Mouse (Mus musculus) embryonic facial prominence, embryonic 14.5 days (tissue): ENCODE results near the gene Bace2. TPM values are rescaled to one million over a fixed set of nuclear protein-coding genes. Genes with fewer than 3 reads are reported as not detected.

ENCODE experiments used
- ATAC-seq: fragments of 200-750 bp; cut with Nextera tagmentation; 2 replicates; pipeline ENCODE4 v1.8.0; 2017; ENCODE audit warnings: low read depth, moderate number of reproducible peaks, moderate TSS enrichment
- DNase-seq: peaks from one replicate; pipeline ENCODE4 v3.0.0-alpha.2; 2015; ENCODE audit warnings: low spot score
- H3K27ac ChIP-seq: fragments of 300-500 bp; sonication (generic); replicated peaks from 2 replicates; pipeline ENCODE4 v1.5.1; 2014; ENCODE audit warnings: low read depth, mild to moderate bottlenecking, low read length, moderate library complexity
- H3K27me3 ChIP-seq: fragments of 300-500 bp; sonication (generic); replicated peaks from 2 replicates; pipeline ENCODE4 v1.6.1; 2014; ENCODE audit warnings: low read length; ENCODE audit not compliant: control insufficient read depth, insufficient read depth
- H3K36me3 ChIP-seq: fragments of 300-500 bp; sonication (generic); 2 replicates; pipeline ENCODE4 v1.6.1; 2014; ENCODE audit warnings: low read length, mixed read lengths; ENCODE audit not compliant: control insufficient read depth, insufficient read depth
- H3K4me1 ChIP-seq: fragments of 300-500 bp; sonication (generic); 2 replicates; pipeline ENCODE4 v1.6.1; 2014; ENCODE audit warnings: antibody characterized with exemption, low read length; ENCODE audit not compliant: control insufficient read depth, insufficient read depth
- H3K4me2 ChIP-seq: fragments of 300-500 bp; sonication (generic); 2 replicates; pipeline ENCODE4 v1.6.1; 2014; ENCODE audit warnings: low read depth, mild to moderate bottlenecking, low read length, moderate library complexity, mixed read lengths
- H3K4me3 ChIP-seq: fragments of 300-500 bp; sonication (generic); 2 replicates; pipeline ENCODE4 v1.5.1; 2014; ENCODE audit warnings: low read depth, mild to moderate bottlenecking, low read length
- H3K9ac ChIP-seq: fragments of 300-500 bp; sonication (generic); 2 replicates; pipeline ENCODE4 v1.6.1; 2014; ENCODE audit warnings: low read depth, mild to moderate bottlenecking, low read length, moderate library complexity, mixed read lengths
- H3K9me3 ChIP-seq: fragments of 300-500 bp; sonication (generic); 2 replicates; pipeline ENCODE4 v1.6.1; 2016; ENCODE audit warnings: low read length; ENCODE audit not compliant: control insufficient read depth
- WGBS: fragments of 180-500 bp; shearing (Covaris S2); extraction: QIAGEN DNeasy Blood & Tissue Kit; methylation state at CpG from one replicate; pipeline ENCODE4 v1.1.7; 2014; 5-methylcytosine and 5-hydroxymethylcytosine counted together
- polyA plus RNA-seq: library from polyadenylated mRNA; unstranded; fragments of >200 nt; fragmentation: Nextera tagmentation; extraction: Ambion mirVana; gene quantifications from 2 replicates; pipeline ENCODE4 v1.2.1, GENCODE M21; 2014

The Bace2 gene
- polyA plus RNA-seq, 1 experiment from 2014 or later, result 20.6 TPM

- Histone ChIP-seq H3K9me3 (no peaks in the 10 kb centered on the region), H3K4me3 (no peak overlapping the region), H3K4me2 (no peak overlapping the region), H3K27me3 (no peaks in the 10 kb centered on the region), H3K27ac (no peak overlapping the region), H3K9ac (no peak overlapping the region), H3K4me1 (no peaks in the 10 kb centered on the region), H3K36me3 (no peaks in the 10 kb centered on the region)
- DNase-seq (no peak), ATAC-seq (no peak)
- 83% methylated on average over 9 of the region's 9 CpGs for WGBS
Measured at GRCm38 (mm10) chr16:97441967-97442366, 85.4 kb downstream of the Bace2 start.

GRCm38 (mm10) chr16:97443670-97444263 is 87.2 kb downstream of the Bace2 start:
- Histone ChIP-seq H3K4me2 (no peak overlapping the region), H3K9me3 (no peaks in the 10 kb centered on the region), H3K36me3 (no peaks in the 10 kb centered on the region), H3K27me3 (no peaks in the 10 kb centered on the region), H3K27ac (no peak overlapping the region), H3K9ac (no peak overlapping the region), H3K4me3 (no peak overlapping the region), H3K4me1 (no peaks in the 10 kb centered on the region)
- ATAC-seq (peak; percentile 85), DNase-seq (peak; percentile 84)
- WGBS, result 48% methylated on average over 14 of the region's 14 CpGs

- Histone ChIP-seq H3K27me3 (no peaks in the 10 kb centered on the region), H3K4me2 (no peak overlapping the region), H3K4me3 (no peak overlapping the region), H3K4me1 (no peaks in the 10 kb centered on the region), H3K9ac (no peak overlapping the region), H3K27ac (no peak overlapping the region), H3K36me3 (no peaks in the 10 kb centered on the region), H3K9me3 (no peaks in the 10 kb centered on the region)
- DNase-seq (no peak), ATAC-seq (no peak)
Measured at GRCm38 (mm10) chr16:97447386-97447785, 90.8 kb downstream of the Bace2 start.

GRCm38 (mm10) chr16:97459831-97460230 is 103.3 kb downstream of the Bace2 start:
- WGBS, result 72% methylated on average over 1 of the region's 1 CpGs
- Histone ChIP-seq H3K9me3 (0 out of 2 replicates have a peak, but pooled peaks cover 3% of the 10 kb centered on the region), H3K9ac (no peak overlapping the region), H3K4me2 (no peak overlapping the region), H3K27me3 (no peaks in the 10 kb centered on the region), H3K27ac (no peak overlapping the region), H3K36me3 (no peaks in the 10 kb centered on the region), H3K4me3 (no peak overlapping the region), H3K4me1 (peaks cover 8% of the 10 kb centered on the region; the same call in 1 of the 2 replicates)
- ATAC-seq (no peak), DNase-seq (no peak)

- DNase-seq, result no peak
- ATAC-seq, result no peak
- no peaks in the 10 kb centered on the region for H3K36me3 ChIP-seq
- no peak overlapping the region for H3K4me3 ChIP-seq
- no peak overlapping the region for H3K27ac ChIP-seq
- peaks cover 8% of the 10 kb centered on the region; the same call in 1 of the 2 replicates for H3K4me1 ChIP-seq
- 54% methylated on average over 2 of the region's 2 CpGs for WGBS
- no peak overlapping the region for H3K4me2 ChIP-seq
- H3K27me3 ChIP-seq, result no peaks in the 10 kb centered on the region
- H3K9ac ChIP-seq, result no peak overlapping the region
- 0 out of 2 replicates have a peak, but pooled peaks cover 3% of the 10 kb centered on the region for H3K9me3 ChIP-seq
Measured at GRCm38 (mm10) chr16:97461271-97461670, 104.7 kb downstream of the Bace2 start.

- Histone ChIP-seq H3K27ac (no peak within 1 kb of the TSS), H3K4me2 (no peak within 1 kb of the TSS), H3K9me3 (0 out of 2 replicates have a peak, but pooled peaks cover 3% of the 10 kb centered on the region), H3K27me3 (no peaks in the 10 kb centered on the region), H3K36me3 (no peaks in the 10 kb centered on the region), H3K9ac (no peak within 1 kb of the TSS), H3K4me3 (no peak within 1 kb of the TSS), H3K4me1 (peaks cover 8% of the 10 kb centered on the region; the same call in 1 of the 2 replicates)
- ATAC-seq, result peak; percentile 83
- WGBS, result 16% methylated on average over 4 of the region's 4 CpGs
- peak; percentile 79 for DNase-seq
Measured at GRCm38 (mm10) chr16:97462481-97463181, 106.1 kb downstream of the Bace2 start, which contains the start of gene Mx1. Mx1 (minus strand) TSS chr16:97462907.

GRCm38 (mm10) chr16:97466182-97466957 is 109.8 kb downstream of the Bace2 start:
- no peaks in the 10 kb centered on the region for H3K36me3 ChIP-seq
- WGBS, result 60% methylated on average over 4 of the region's 4 CpGs
- H3K4me2 ChIP-seq, result no peak overlapping the region
- no peaks in the 10 kb centered on the region for H3K27me3 ChIP-seq
- no peak overlapping the region for H3K27ac ChIP-seq
- H3K4me1 ChIP-seq, result peaks cover 8% of the 10 kb centered on the region; the same call in 1 of the 2 replicates
- no peaks in the 10 kb centered on the region for H3K9me3 ChIP-seq
- no peak overlapping the region for H3K4me3 ChIP-seq
- ATAC-seq (no peak), DNase-seq (peak; percentile 35)
- H3K9ac ChIP-seq, result no peak overlapping the region

GRCm38 (mm10) chr16:97467472-97467871 is 110.9 kb downstream of the Bace2 start:
- ATAC-seq (no peak), DNase-seq (no peak)
- Histone ChIP-seq H3K27ac (no peak overlapping the region), H3K4me1 (peaks cover 6% of the 10 kb centered on the region; the same call in 1 of the 2 replicates), H3K9ac (no peak overlapping the region), H3K4me3 (no peak overlapping the region), H3K36me3 (no peaks in the 10 kb centered on the region), H3K4me2 (no peak overlapping the region), H3K27me3 (no peaks in the 10 kb centered on the region), H3K9me3 (no peaks in the 10 kb centered on the region)
- WGBS, result 69% methylated on average over 3 of the region's 3 CpGs
